Mouse (Mus musculus) olfactory bulb, adult 2 months (tissue): ENCODE data around the gene Slc26a9. TPM values are rescaled to one million over a fixed set of nuclear protein-coding genes. Genes with fewer than 3 reads are reported as not detected.

Source experiments
- H3K27ac ChIP-seq: fragments of 200-500 bp; 2 replicates; pipeline ENCODE4 v1.5.1; 2012; ENCODE audit warnings: low read depth, low read length; ENCODE audit not compliant: insufficient read depth
- H3K4me1 ChIP-seq: fragments of 200-500 bp; 2 replicates; pipeline ENCODE4 v1.6.1; 2012; ENCODE audit warnings: low read length; ENCODE audit not compliant: control insufficient read depth, insufficient read depth
- H3K4me3 ChIP-seq: fragments of 200-500 bp; 2 replicates; pipeline ENCODE4 v1.5.1; 2012; ENCODE audit warnings: mild to moderate bottlenecking, low read depth, low read length, moderate library complexity; ENCODE audit not compliant: insufficient read depth
- CTCF ChIP-seq: fragments of 200-500 bp; IDR thresholded peaks from 2 replicates; pipeline ENCODE4 v1.5.1; 2012; ENCODE audit warnings: low read depth, mild to moderate bottlenecking, low read length, moderate library complexity; ENCODE audit not compliant: insufficient read depth
- POLR2A ChIP-seq: fragments of 200-500 bp; IDR thresholded peaks from 2 replicates; pipeline ENCODE4 v1.6.1; 2012; ENCODE audit warnings: mild to moderate bottlenecking, low read depth, low read length, moderate library complexity; ENCODE audit not compliant: insufficient read depth
- WGBS: fragments of 180-500 bp; shearing (Covaris S2); methylation state at CpG from one replicate; pipeline ENCODE4 v1.1.7; 2018; 5-methylcytosine and 5-hydroxymethylcytosine counted together
- polyA plus RNA-seq: library from polyadenylated mRNA; stranded (reverse); fragments of >200 nt; gene quantifications from 2 replicates; pipeline ENCODE4 v1.2.4, GENCODE M21; 2012; ENCODE audit warnings: low replicate concordance; ENCODE audit not compliant: missing spikeins, insufficient read depth, insufficient read length

Gene Slc26a9
- polyA plus RNA-seq, 1 experiment, result not detected

DNA sequence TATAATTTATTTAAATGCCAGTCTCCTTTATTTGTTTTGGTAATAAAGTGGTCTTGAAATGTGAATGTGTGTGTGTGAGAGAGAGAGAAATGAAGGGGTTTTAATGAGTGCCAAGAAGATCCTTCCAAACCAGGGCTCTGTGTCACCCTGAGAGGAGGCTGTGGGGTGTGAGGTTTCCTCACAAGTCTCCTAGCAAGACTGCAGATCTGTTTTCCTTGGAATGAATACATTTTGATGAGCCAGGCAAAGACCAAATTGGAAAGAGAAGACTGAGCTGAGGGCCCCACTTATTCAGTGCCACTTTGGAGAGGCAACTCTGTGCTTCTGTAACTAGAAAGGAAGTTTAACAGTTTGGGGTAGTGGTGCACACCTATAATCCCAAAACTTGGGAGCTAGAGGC is 27.6 kb downstream of the Slc26a9 start:
- Histone ChIP-seq H3K27ac (no peak overlapping the region), H3K4me3 (no peak overlapping the region), H3K4me1 (no peaks in the 10 kb centered on the region)
- TF ChIP-seq CTCF (no peak), POLR2A (no peak)

- 41% methylated on average over 3 of the region's 3 CpGs for WGBS
- no peak for TF ChIP-seq CTCF
- no peak for TF ChIP-seq POLR2A
- Histone ChIP-seq H3K27ac (no peak overlapping the region), H3K4me3 (no peak overlapping the region), H3K4me1 (peaks cover 6% of the 10 kb centered on the region)
Observed at GRCm38 (mm10) chr1:131794591-131794990, 50.8 kb downstream of the Slc26a9 start.

DNA sequence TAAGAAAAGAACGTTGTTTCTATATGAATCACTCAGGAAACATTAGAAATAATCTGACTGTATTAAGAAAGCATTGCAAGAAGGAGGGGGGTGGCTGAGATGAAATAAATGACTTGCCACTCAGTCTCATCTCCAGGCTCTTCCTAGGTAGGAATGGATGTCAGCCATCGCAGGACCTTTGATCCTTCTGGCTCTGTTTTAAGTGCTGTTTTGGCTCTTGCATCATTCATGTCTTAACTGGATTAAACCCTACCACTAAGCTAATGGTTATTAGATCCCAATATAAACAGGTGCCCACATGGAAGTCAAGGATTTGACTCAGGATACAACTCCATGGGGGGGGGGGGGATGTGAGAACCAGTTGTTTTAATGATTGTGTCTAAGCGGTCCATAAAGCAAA is 51.3 kb downstream of the Slc26a9 start:
- WGBS, result 86% methylated on average over 3 of the region's 3 CpGs
- Histone ChIP-seq H3K27ac (no peak overlapping the region), H3K4me1 (peaks cover 6% of the 10 kb centered on the region), H3K4me3 (no peak overlapping the region)
- no peak for TF ChIP-seq CTCF
- TF ChIP-seq POLR2A, result no peak

DNA sequence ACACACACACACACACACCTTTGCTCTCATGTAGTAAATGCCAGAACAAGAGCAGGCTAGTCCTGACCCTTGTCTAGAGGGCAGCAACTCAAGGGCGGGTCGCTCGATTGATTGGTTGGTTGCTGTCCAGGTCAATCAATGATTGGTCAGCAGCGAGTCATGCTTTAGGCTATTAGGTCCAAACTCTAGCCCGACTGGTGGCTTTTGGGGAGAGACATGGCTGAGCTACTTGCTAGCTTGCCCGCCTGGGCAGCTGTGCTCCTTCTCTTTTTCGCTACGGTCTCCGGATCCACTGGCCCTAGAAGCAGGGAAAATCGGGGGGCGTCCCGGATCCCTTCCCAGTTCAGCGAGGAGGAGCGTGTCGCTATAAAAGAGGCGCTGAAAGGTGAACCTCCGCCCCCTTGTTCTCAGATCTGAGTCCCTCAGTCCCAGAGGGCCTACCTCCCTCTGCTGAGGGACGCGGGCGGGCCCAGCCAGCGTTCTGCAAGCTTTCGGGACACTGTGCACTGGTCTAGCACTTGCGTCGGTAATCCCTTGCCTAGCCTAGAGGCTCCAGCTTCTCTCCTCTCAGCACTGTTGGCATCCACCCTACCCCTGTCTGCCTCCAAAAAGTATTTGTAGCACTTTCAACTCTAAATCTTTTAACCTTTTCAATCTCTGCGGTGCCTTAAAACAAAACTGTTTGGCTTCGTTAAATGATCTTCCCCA is 53.5 kb downstream of the Slc26a9 start, which contains the start of gene Pm20d1:
Gene Pm20d1, plus strand, starts transcription at position 180 of the 708 bp plus-strand sequence.
- Histone ChIP-seq H3K4me1 (peaks cover 6% of the 10 kb centered on the region), H3K27ac (no peak within 1 kb of the TSS), H3K4me3 (peak within 1 kb of the TSS; percentile 4; the same call in 1 of the 2 replicates)
- TF ChIP-seq POLR2A, result no peak
- no peak for TF ChIP-seq CTCF
- WGBS, result 19% methylated on average over 26 of the region's 26 CpGs

GRCm38 (mm10) chr1:131800001-131800400 is 56.2 kb downstream of the Slc26a9 start:
- H3K27ac ChIP-seq, result no peak overlapping the region
- 48% methylated on average over 1 of the region's 1 CpGs for WGBS
- TF ChIP-seq POLR2A, result no peak

GRCm38 (mm10) chr1:131801071-131801470 is 57.2 kb downstream of the Slc26a9 start:
- peaks cover 6% of the 10 kb centered on the region for H3K4me1 ChIP-seq
- no peak overlapping the region for H3K4me3 ChIP-seq
- H3K27ac ChIP-seq, result no peak overlapping the region
- 97% methylated on average over 8 of the region's 8 CpGs for WGBS
- TF ChIP-seq POLR2A, result no peak
- no peak for TF ChIP-seq CTCF

More at GRCm38 (mm10) chr1:131800001-131800400, 56.2 kb downstream of the Slc26a9 start:
- Histone ChIP-seq H3K4me1 (peaks cover 6% of the 10 kb centered on the region), H3K4me3 (no peak overlapping the region)

- TF ChIP-seq POLR2A (no peak), CTCF (no peak)
- no peaks in the 10 kb centered on the region for H3K4me1 ChIP-seq
- no peak overlapping the region for H3K4me3 ChIP-seq
- no peak overlapping the region for H3K27ac ChIP-seq
- 70% methylated on average over 5 of the region's 5 CpGs for WGBS
Observed at GRCm38 (mm10) chr1:131802652-131803051, 58.8 kb downstream of the Slc26a9 start.

- H3K4me3 ChIP-seq, result no peak overlapping the region
- TF ChIP-seq CTCF, result no peak
- TF ChIP-seq POLR2A, result no peak
- H3K27ac ChIP-seq, result no peak overlapping the region
- no peaks in the 10 kb centered on the region for H3K4me1 ChIP-seq
- 97% methylated on average over 3 of the region's 3 CpGs for WGBS
Observed at GRCm38 (mm10) chr1:131804166-131804565, 60.3 kb downstream of the Slc26a9 start.

DNA sequence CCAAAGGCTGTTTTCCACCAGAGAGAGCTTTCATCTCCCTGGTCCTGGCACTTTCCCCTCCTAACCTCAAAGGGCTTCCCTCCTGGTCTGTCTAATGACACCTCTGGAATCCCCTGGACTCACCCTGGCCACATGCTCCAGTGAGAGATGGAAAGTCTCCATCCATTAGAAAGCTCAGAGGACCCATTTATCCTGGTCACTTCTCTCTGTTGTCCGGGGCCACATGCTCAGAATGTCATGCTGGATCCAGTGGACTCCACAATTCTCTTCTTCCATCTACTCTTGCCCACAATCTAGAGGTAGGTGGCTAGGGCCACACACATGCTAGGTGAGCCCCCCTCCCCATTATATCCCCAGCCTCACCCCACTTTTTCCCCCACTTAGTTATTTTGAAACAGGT is 65.2 kb downstream of the Slc26a9 start:
- TF ChIP-seq POLR2A, result no peak
- TF ChIP-seq CTCF, result no peak
- H3K4me3 ChIP-seq, result no peak overlapping the region
- H3K27ac ChIP-seq, result no peak overlapping the region
- WGBS, result 94% methylated on average over 1 of the region's 1 CpGs
- H3K4me1 ChIP-seq, result peaks cover 6% of the 10 kb centered on the region; the same call in 1 of the 2 replicates
